Mouse (Mus musculus) spleen, adult 18-20 months (tissue): ENCODE results near the gene Sacm1l.

Experiments used
- DNase-seq, 2 experiments: peaks; one replicate each; pipeline ENCODE4 v3.0.0; 2022; ENCODE audit warnings: mixed read lengths in 2 of 2

The Sacm1l gene

GRCm38 (mm10) chr9:123529392-123530157, at the start of gene Sacm1l:
TSS of gene Sacm1l (plus strand) at chr9:123529759.
- peak; percentile 96 for DNase-seq

GRCm38 (mm10) chr9:123479876-123480252, 49.7 kb upstream of the Sacm1l start:
- no peak for DNase-seq

GRCm38 (mm10) chr9:123480253-123480921, 49.2 kb upstream of the Sacm1l start:
- DNase-seq = peak; percentile 53 to 59

- no peak for DNase-seq
Observed at GRCm38 (mm10) chr9:123481136-123481535, 48.4 kb upstream of the Sacm1l start.

- no peak for DNase-seq
Observed at GRCm38 (mm10) chr9:123483598-123483997, 46.0 kb upstream of the Sacm1l start.

GRCm38 (mm10) chr9:123484830-123485229, 44.7 kb upstream of the Sacm1l start:
- no peak for DNase-seq

- DNase-seq = no peak
Observed at GRCm38 (mm10) chr9:123485561-123485960, 44.0 kb upstream of the Sacm1l start.

GRCm38 (mm10) chr9:123486635-123487034, 42.9 kb upstream of the Sacm1l start:
- no peak for DNase-seq

- DNase-seq = no peak
Observed at GRCm38 (mm10) chr9:123489073-123489472, 40.5 kb upstream of the Sacm1l start.

GRCm38 (mm10) chr9:123489727-123490343, 39.7 kb upstream of the Sacm1l start:
- DNase-seq = no peak

GRCm38 (mm10) chr9:123490930-123491329, 38.6 kb upstream of the Sacm1l start:
- no peak for DNase-seq

GRCm38 (mm10) chr9:123491917-123492585, 37.5 kb upstream of the Sacm1l start:
- no peak for DNase-seq

GRCm38 (mm10) chr9:123496665-123497064, 32.9 kb upstream of the Sacm1l start:
- no peak for DNase-seq

GRCm38 (mm10) chr9:123497906-123498305, 31.7 kb upstream of the Sacm1l start:
- DNase-seq = no peak

- no peak for DNase-seq
Observed at GRCm38 (mm10) chr9:123500480-123500879, 29.1 kb upstream of the Sacm1l start.

GRCm38 (mm10) chr9:123503171-123503834, 26.3 kb upstream of the Sacm1l start:
- no peak for DNase-seq

- peak; percentile 31 to 46 for DNase-seq
Observed at GRCm38 (mm10) chr9:123504325-123504724, 25.2 kb upstream of the Sacm1l start.

- no peak for DNase-seq
Observed at GRCm38 (mm10) chr9:123505598-123505997, 24.0 kb upstream of the Sacm1l start.

- DNase-seq = no peak
Observed at GRCm38 (mm10) chr9:123506270-123507146, 23.1 kb upstream of the Sacm1l start.

- no peak for DNase-seq
Observed at GRCm38 (mm10) chr9:123507380-123507779, 22.2 kb upstream of the Sacm1l start.

- no peak for DNase-seq
Observed at GRCm38 (mm10) chr9:123508986-123509385, 20.6 kb upstream of the Sacm1l start.
